Mouse (Mus musculus): Measurements from ENCODE around the gene Socs2.

Gene Socs2

DNA sequence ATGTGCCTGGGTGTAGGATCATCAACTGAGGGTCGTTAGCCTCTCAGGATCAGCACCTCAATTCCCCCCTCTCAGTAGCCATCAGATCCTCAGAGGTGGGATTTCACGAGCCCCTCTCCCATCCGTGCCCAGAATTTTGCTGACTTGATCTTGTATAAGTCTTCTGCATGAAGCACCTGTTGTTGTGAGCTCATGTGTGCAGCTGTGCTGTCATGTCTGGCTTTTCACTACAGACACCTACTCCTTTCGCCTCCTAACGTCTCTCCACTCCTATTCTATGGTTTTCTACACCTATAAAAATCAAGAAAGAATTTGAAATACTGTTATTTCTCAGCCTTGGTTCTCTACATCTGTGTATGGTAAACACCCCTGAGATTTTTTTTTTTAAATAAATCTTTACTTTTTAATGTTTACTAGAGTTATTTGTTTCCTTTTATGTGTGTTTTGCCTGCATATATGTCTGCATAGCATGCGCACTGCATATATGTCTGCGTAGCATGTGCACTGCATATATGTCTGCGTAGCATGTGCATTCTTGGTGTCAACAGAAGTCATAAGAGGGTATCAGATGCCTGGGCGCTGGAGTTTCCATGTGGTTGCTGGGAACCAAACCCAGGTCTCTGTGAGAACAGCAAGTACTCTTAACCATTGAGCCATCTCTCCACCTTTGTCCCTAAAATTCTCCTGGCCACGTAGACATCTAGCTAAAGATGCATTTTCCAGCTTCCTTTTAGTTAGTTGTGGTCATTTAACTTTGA, 74.0 kb downstream of the Socs2 start:
- no peak for DNase-seq (ENCODE audit: low spot score)

DNA sequence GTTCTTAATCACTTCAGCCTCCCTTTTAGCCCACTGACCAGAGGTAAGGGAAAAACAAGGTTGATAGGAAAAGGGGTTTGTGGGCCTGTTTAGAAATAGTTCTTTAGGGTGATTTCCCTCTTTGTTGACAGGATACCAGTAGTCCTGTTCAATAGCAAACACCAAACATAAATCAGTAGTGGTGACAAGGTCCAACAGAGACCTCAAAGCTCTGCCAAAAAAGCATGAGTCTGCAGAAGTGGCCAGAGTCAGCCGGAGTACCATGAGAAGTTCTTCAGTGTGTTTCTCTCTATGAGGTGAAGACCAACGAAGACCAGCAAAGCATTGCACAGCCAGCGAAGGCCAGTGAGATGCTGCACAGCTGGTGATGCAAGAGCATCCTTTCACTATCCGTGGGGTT, 76.3 kb downstream of the Socs2 start:
- DNase-seq (ENCODE audit: low spot score), result no peak

DNA sequence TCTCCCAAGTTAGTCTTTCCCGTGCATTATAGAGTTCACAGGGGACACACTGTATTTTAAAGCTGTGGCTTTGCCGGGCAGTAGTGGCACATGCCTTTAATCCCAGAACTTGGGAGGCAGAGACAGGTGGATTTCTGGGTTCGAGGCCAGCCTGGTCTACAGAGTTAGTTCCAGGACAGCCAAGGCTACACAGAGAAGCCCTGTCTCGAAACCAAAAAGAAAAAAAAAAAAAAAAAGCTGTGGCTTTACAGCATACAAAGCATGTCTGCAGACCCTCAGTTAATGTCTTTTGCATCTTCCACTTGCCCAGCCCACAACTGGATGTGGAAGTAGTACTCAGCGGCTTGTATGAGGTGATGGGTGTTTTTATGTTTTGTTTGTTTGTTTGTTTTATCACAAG, 79.4 kb downstream of the Socs2 start:
- DNase-seq (ENCODE audit: low spot score), result no peak

DNA sequence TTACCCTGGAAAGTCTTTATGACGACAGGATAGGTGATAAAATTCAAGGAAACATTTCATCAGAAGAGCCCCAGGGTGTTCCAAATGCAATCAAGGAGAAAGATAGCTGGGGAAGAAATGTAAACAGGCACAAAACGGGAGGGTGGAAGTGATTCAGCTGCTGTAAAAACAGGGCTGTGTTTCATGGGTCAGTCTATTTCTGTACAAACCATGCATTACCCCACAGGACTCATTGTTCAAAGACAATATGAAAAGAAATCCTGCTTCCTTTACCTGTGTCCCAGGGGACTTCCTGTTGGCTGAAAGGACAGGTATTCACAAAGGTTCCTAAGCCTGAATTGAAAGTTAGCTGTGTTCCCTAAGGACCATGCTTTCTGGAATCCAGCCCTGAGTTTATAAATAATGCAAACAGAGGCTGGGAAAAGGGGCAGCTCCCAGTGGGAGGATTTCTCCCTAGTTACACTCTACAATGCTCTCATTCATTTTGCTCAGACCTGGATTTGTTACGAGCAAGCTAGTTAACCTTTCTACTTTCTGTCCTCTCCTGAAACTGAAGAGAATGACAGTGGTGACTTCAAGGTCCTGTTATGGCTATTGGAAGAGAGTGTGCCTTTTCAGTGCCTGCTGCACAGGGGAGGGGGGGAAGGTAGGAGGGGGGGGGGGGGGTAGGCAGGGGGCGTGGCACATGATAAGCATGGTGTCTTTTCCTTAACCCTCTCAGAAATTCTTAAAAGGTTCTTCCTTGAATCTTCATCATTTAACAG, 80.0 kb downstream of the Socs2 start:
- no peak for DNase-seq (ENCODE audit: low spot score)
